Comparison of ENCODE assay signal across 8 mouse cellular contexts in the genomic region with DNA sequence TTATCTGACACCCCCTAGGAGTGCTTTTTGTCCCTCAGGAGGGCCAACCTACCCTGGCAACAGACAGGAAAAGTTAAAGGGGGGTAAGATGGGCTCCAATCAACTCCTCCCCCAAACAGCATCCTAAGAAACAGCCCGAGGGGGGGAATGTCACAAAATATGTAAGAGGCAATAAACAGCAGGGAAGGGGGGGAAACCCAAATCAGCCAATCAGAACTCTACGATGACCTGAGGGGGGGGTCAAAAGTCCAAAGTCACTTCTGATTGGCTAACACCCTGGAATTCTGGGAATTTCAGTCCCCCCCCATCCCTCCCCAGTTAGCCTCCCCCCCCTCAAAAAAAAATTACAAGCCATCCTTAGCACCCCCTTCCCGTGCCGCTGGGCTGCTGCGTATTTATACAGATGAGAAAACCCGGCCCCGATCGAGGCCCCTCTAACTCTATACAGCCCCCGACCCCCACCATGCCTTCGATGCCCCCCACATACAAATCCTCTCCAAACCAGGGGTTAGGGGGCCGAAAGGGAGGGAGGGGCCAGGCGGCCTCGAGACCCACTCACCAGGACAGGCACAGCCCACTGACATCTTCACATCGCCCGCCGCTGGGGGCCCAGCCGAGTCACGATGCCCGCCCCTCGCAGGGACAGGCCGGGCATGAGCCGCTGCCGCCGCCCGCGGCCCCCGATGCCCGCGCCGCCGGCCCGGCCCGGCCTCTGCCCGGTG. TPM values are rescaled to one million over a fixed set of nuclear protein-coding genes. Genes with fewer than 3 reads are reported as not detected.
A peak's percentile ranks its signal among the peaks of the same experiment; 100 is the strongest.
DNase-seq lines count a peak whose midpoint lies in the region; ATAC-seq and TF ChIP-seq lines count a peak whose summit lies in the region.

A gene (plus strand): TSS at position 616 of the 722 bp plus-strand sequence.

- DNase-seq in left cerebral cortex, adult 2 months (ENCODE audit: extremely low spot score in 1 of 2, low spot score in 2 of 2), result no peak
- DNase-seq in left cerebral cortex, adult 11 months (ENCODE audit: low spot score), result no peak
- peak; percentile 63 for DNase-seq in forebrain, embryonic 14.5 days (ENCODE audit: low spot score)
- peak; percentile 67 for DNase-seq in heart, postnatal 4 days
- peak in 1 of 2 experiments; percentile 20 for DNase-seq in layer of hippocampus, postnatal 25 days (ENCODE audit: extremely low spot score in 1 of 2, low spot score in 1 of 2)
- peak; percentile 39 for DNase-seq in yolk sac, embryonic 10.5 days (ENCODE audit: low spot score)

- peak within 1 kb of the TSS; percentile 99 for H3K9ac ChIP-seq in forebrain, embryonic 14.5 days (ENCODE audit: low read length)

- peaks cover 30% of the 10 kb centered on the region for H3K4me1 ChIP-seq in bone marrow macrophage, adult 2 months (ENCODE audit: control insufficient read depth, insufficient read depth, low read length)
- H3K4me1 ChIP-seq in forebrain, embryonic 14.5 days (ENCODE audit: control insufficient read depth, insufficient read depth, low read length), result peaks cover 49% of the 10 kb centered on the region

- no peak for TF ChIP-seq POLR2A in bone marrow macrophage, adult 2 months (IDR thresholded peaks at IDR 0.05; ENCODE audit: borderline replicate concordance, low read depth, low read length)

- H3K27me3 ChIP-seq in forebrain, embryonic 14.5 days (replicated peaks; ENCODE audit: control insufficient read depth, insufficient read depth, low read length), result no peaks in the 10 kb centered on the region

- H3K27ac ChIP-seq in left cerebral cortex, adult 2 months, result peak within 1 kb of the TSS; percentile 89
- H3K27ac ChIP-seq in bone marrow macrophage, adult 2 months (ENCODE audit: insufficient read depth, low read depth, low read length), result peak within 1 kb of the TSS; percentile 80
- H3K27ac ChIP-seq in forebrain, embryonic 14.5 days (ENCODE audit: low read depth, low read length), result peak within 1 kb of the TSS; percentile 100

- H3K4me2 ChIP-seq in forebrain, embryonic 14.5 days (ENCODE audit: low read length), result peak within 1 kb of the TSS; percentile 100

- TF ChIP-seq CTCF in left cerebral cortex, adult 2 months (IDR thresholded peaks at IDR 0.05), result no peak
- TF ChIP-seq CTCF in bone marrow macrophage, adult 2 months (IDR thresholded peaks at IDR 0.05; ENCODE audit: low read depth, low read length), result no peak

- no peaks in the 10 kb centered on the region for H3K36me3 ChIP-seq in forebrain, embryonic 14.5 days (ENCODE audit: control insufficient read depth, insufficient read depth, low read length)

- peak within 1 kb of the TSS; percentile 70 for H3K4me3 ChIP-seq in left cerebral cortex, adult 2 months
- H3K4me3 ChIP-seq in bone marrow macrophage, adult 2 months (ENCODE audit: insufficient read depth, low read length), result peak within 1 kb of the TSS; percentile 85
- H3K4me3 ChIP-seq in forebrain, embryonic 14.5 days (ENCODE audit: low read depth, low read length), result peak within 1 kb of the TSS; percentile 94

- no peak for ATAC-seq in forebrain, embryonic 14.5 days
- no peak for ATAC-seq in megakaryocyte progenitor cell, adult 5-6 weeks (replicated peaks; ENCODE audit: poor library complexity)

- no peaks in the 10 kb centered on the region for H3K9me3 ChIP-seq in forebrain, embryonic 14.5 days (replicated peaks; ENCODE audit: control insufficient read depth, low read length)

- under 1% methylated on average over 34 of the region's 34 CpGs for WGBS in forebrain, embryonic 14.5 days

- intact Hi-C loops in left cerebral cortex, adult 2 months (cut with DNase I), result no loop called here

RNA-seq across cellular contexts. Expression of the gene that starts here (rescaled TPM):
- total RNA-seq in left cerebral cortex, adult 2 months (2021), result 10 to 100 TPM; 29.0 to 31.8 TPM
- 10.9 and 16.5 TPM in 2 replicates for polyA plus RNA-seq in bone marrow macrophage, adult 2 months (2012; ENCODE audit: insufficient read depth, insufficient read length, missing spikeins)
- polyA plus RNA-seq in forebrain, embryonic 14.5 days (2014; fragmentation: Nextera tagmentation; extraction: Ambion mirVana), result 24.1 and 29.8 TPM in 2 replicates
- 10 to 100 TPM; 31.4 to 35.1 TPM for total RNA-seq in heart, postnatal 4 days (2021)
- total RNA-seq in layer of hippocampus, postnatal 25 days (2021), result 10 to 100 TPM; 28.1 to 34.8 TPM
- 56.6 and 59.6 TPM in 2 replicates for total RNA-seq in megakaryocyte progenitor cell, adult 5-6 weeks (2015)
- 20.7 and 26.0 TPM in 2 replicates for total RNA-seq in megakaryocyte progenitor cell, adult 5-6 weeks (2017)

Comparison
In these comparisons a context has a peak if more than half of its experiments do, and no peak if none do; other contexts are left out.
1. DNase-seq: peak in forebrain, embryonic 14.5 days (single experiment), heart, postnatal 4 days (single experiment) and yolk sac, embryonic 10.5 days (single experiment); none in left cerebral cortex, adult 2 months (0 of 2) and left cerebral cortex, adult 11 months (single experiment).
2. Peak in every context shown above with its lines, with median percentiles within 50 percentile points of each other: H3K27ac ChIP-seq and H3K4me3 ChIP-seq.